Mouse (Mus musculus) liver, embryonic 11.5 days (tissue): ENCODE measurements around the gene Fam192a. TPM values are rescaled to one million over a fixed set of nuclear protein-coding genes. Genes with fewer than 3 reads are reported as not detected.

Source experiments
- ATAC-seq: fragments of 200-750 bp; cut with Nextera tagmentation; replicated peaks from 2 replicates; pipeline ENCODE4 v1.8.0; 2017; ENCODE audit warnings: moderate number of reproducible peaks, mild to moderate bottlenecking, moderate TSS enrichment, moderate library complexity; ENCODE audit not compliant: low FRiP score
- DNase-seq: peaks from one replicate; pipeline ENCODE4 v3.0.0-alpha.2; 2017; ENCODE audit warnings: low spot score
- H3K27ac ChIP-seq: fragments of 300-500 bp; sonication (generic); 2 replicates; pipeline ENCODE4 v1.5.1; 2014; ENCODE audit warnings: mild to moderate bottlenecking, low read depth, low read length, control low read depth
- H3K27me3 ChIP-seq: fragments of 300-500 bp; sonication (generic); replicated peaks from 2 replicates; pipeline ENCODE4 v1.6.1; 2014; ENCODE audit warnings: low read length, mixed read lengths; ENCODE audit not compliant: control insufficient read depth, insufficient read depth
- H3K36me3 ChIP-seq: fragments of 300-500 bp; sonication (generic); 2 replicates; pipeline ENCODE4 v1.6.1; 2014; ENCODE audit warnings: mild to moderate bottlenecking, low read length, moderate library complexity, mixed read lengths; ENCODE audit not compliant: control insufficient read depth, insufficient read depth
- H3K4me1 ChIP-seq: fragments of 300-500 bp; sonication (generic); replicated peaks from 2 replicates; pipeline ENCODE4 v1.6.1; 2014; ENCODE audit warnings: low read length, mixed read lengths; ENCODE audit not compliant: control insufficient read depth, insufficient read depth
- H3K4me2 ChIP-seq: fragments of 300-500 bp; sonication (generic); 2 replicates; pipeline ENCODE4 v1.6.1; 2014; ENCODE audit warnings: mild to moderate bottlenecking, control low read depth, moderate library complexity
- H3K4me3 ChIP-seq: fragments of 300-500 bp; sonication (generic); 2 replicates; pipeline ENCODE4 v1.5.1; 2014; ENCODE audit warnings: low read depth, low read length, control low read depth
- H3K9ac ChIP-seq: fragments of 300-500 bp; sonication (generic); 2 replicates; pipeline ENCODE4 v1.6.1; 2014; ENCODE audit warnings: low read depth, low read length, control low read depth
- H3K9me3 ChIP-seq: fragments of 300-500 bp; sonication (generic); 2 replicates; pipeline ENCODE4 v1.6.1; 2016; ENCODE audit warnings: low read length, inconsistent platforms, mixed read lengths; ENCODE audit not compliant: control insufficient read depth
- WGBS: fragments of 180-500 bp; shearing (Covaris S2); extraction: QIAGEN DNeasy Blood & Tissue Kit; methylation state at CpG from one replicate; pipeline ENCODE4 v1.1.7; 2014; 5-methylcytosine and 5-hydroxymethylcytosine counted together
- polyA plus RNA-seq: library from polyadenylated mRNA; unstranded; fragments of >200 nt; fragmentation: Nextera tagmentation; extraction: Ambion mirVana; gene quantifications from 2 replicates; pipeline ENCODE4 v1.2.1, GENCODE M21; 2014

The Fam192a gene
- polyA plus RNA-seq = 60.0 and 70.0 TPM in 2 replicates

DNA sequence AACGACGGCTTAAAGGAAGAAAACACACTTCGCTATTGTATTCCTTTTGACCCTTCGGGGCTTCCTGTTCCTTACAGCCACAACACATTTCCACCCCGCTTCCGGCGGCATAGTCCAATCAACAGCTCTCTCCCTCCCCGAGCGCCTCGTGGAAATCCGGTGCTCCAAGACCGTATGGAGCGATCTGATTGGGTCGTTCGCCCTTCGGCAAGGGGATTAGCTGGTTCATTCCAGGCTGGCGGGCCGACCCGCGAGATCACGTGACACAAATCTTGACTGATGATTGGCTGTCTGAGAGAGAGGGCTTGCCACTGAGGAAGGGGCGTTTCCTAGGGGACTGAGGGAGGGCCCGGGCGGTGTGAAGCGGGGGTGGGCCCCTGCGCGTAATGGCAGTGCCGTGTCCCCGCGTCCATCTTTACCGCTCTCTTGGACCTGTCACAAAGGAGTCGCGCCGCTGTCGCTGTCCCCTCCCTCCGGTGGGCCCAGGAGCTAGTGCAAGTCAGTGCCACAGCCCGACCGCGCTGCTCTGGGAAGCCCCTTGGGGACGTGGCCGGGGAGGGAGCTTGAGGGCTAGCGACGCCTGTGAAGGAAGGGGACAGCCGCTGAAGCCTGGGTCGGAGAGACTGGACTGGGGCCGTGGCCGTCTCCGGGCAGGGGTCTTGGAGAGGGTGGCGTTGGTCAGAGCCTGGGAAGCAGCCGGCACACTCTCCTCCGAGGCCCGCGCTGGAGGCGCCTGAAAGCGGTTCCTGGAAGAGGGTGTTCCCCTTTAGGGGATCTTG lies at the start of gene Fam192a, which contains the start of gene Rspry1:
Fam192a (minus strand) TSS at position 391 of the 779 bp plus-strand sequence.
Rspry1 (plus strand) TSS at position 331 of the 779 bp plus-strand sequence.
- peak within 1 kb of the TSS; percentile 92 for H3K4me2 ChIP-seq
- no peaks in the 10 kb centered on the region for H3K27me3 ChIP-seq
- ATAC-seq (peak; percentile 99), DNase-seq (peak; percentile 97)
- H3K27ac ChIP-seq = peak within 1 kb of the TSS; percentile 88
- 0 out of 2 replicates have a peak, but pooled peaks cover under 1% of the 10 kb centered on the region for H3K36me3 ChIP-seq
- peak within 1 kb of the TSS; percentile 98 for H3K9ac ChIP-seq
- H3K9me3 ChIP-seq = no peaks in the 10 kb centered on the region
- WGBS = under 1% methylated on average over 55 of the region's 55 CpGs
- H3K4me3 ChIP-seq = peak within 1 kb of the TSS; percentile 99
- peaks cover 12% of the 10 kb centered on the region for H3K4me1 ChIP-seq

DNA sequence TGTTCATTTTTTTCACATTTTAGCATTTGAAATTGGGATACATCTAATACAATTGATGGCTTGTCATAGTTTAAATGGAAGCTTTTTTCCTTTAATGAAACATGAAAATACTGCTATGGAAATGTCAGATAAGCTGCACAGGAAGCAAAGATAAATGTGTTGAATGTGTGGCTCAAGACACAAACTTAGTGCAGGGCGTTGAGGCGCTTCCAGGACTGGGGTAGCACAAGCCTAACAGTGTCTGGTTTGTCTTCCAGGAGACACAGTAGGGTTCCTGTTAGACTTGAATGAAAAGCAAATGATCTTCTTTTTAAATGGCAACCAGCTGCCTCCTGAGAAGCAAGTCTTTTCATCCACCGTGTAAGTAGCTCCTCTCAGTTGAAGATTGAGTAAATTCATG lies 47.7 kb upstream of the Fam192a start:
- no peaks in the 10 kb centered on the region for H3K9me3 ChIP-seq
- peaks cover 19% of the 10 kb centered on the region for H3K36me3 ChIP-seq
- no peak overlapping the region for H3K9ac ChIP-seq
- H3K27ac ChIP-seq = no peak overlapping the region
- WGBS = 56% methylated on average over 3 of the region's 3 CpGs
- H3K4me1 ChIP-seq = no peaks in the 10 kb centered on the region
- ATAC-seq = no peak
- H3K4me3 ChIP-seq = no peak overlapping the region
- H3K27me3 ChIP-seq = no peaks in the 10 kb centered on the region
- H3K4me2 ChIP-seq = no peak overlapping the region
- DNase-seq = no peak

DNA sequence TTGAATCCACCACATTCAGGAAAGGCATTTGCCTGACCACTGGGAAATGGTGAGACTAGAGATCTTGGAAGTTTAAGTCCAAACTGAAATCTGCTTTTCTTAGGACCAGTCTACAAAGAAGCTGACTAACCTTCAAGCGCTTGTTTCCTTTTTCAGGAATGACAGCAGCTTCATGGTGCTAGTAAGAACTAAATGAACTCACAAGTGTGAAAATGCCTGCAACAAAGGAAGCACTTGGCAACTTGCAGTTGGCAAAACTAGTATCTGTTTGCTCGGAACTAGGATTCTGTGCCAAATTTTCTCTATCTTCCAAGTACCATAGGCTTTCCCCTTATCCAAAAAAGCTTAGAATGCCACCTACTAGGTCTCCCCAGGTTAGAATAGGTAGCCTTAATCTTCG lies 44.4 kb upstream of the Fam192a start:
- DNase-seq = no peak
- Histone ChIP-seq H3K4me1 (no peaks in the 10 kb centered on the region), H3K27ac (no peak overlapping the region), H3K36me3 (peaks cover 17% of the 10 kb centered on the region), H3K9ac (no peak overlapping the region), H3K4me3 (no peak overlapping the region), H3K4me2 (no peak overlapping the region), H3K9me3 (no peaks in the 10 kb centered on the region), H3K27me3 (no peaks in the 10 kb centered on the region)
- 92% methylated on average over 3 of the region's 3 CpGs for WGBS
- no peak for ATAC-seq

GRCm38 (mm10) chr8:94645202-94645601 lies 43.4 kb upstream of the Fam192a start:
- Histone ChIP-seq H3K4me3 (no peak overlapping the region), H3K27me3 (no peaks in the 10 kb centered on the region), H3K4me2 (no peak overlapping the region), H3K27ac (no peak overlapping the region), H3K9me3 (no peaks in the 10 kb centered on the region), H3K9ac (no peak overlapping the region), H3K36me3 (peaks cover 23% of the 10 kb centered on the region), H3K4me1 (no peaks in the 10 kb centered on the region)
- ATAC-seq (no peak), DNase-seq (no peak)
- WGBS = 32% methylated on average over 1 of the region's 1 CpGs

DNA sequence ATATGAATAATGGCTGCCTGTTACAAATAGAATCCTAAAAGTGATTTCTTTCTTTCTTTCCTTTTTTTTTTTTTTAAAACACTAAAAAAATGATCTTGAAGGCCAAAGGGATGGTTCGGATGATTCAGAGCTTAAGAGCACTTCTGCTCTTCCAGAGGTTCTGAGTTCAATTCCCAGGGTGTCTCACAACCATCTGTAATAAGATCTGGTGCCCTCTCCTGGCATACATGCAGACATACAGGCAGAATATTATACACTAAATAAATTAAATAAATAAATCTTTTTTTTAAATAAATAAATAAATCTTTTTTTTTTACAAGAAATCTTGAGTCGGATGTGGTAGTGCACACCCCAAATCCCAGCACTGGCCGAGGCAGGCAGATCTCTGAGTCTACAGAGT lies 40.1 kb upstream of the Fam192a start:
- Histone ChIP-seq H3K4me1 (no peaks in the 10 kb centered on the region), H3K9ac (no peak overlapping the region), H3K27me3 (no peaks in the 10 kb centered on the region), H3K9me3 (no peaks in the 10 kb centered on the region), H3K4me3 (no peak overlapping the region), H3K27ac (no peak overlapping the region), H3K36me3 (peaks cover 24% of the 10 kb centered on the region), H3K4me2 (no peak overlapping the region)
- no peak for ATAC-seq
- no peak for DNase-seq
- 87% methylated on average over 3 of the region's 3 CpGs for WGBS

GRCm38 (mm10) chr8:94641183-94641582 lies 39.4 kb upstream of the Fam192a start:
- no peak overlapping the region for H3K4me2 ChIP-seq
- H3K27ac ChIP-seq = no peak overlapping the region
- H3K27me3 ChIP-seq = no peaks in the 10 kb centered on the region
- WGBS = 92% methylated on average over 2 of the region's 2 CpGs
- no peaks in the 10 kb centered on the region for H3K4me1 ChIP-seq
- DNase-seq = no peak
- peaks cover 17% of the 10 kb centered on the region for H3K36me3 ChIP-seq
- H3K9me3 ChIP-seq = no peaks in the 10 kb centered on the region
- no peak overlapping the region for H3K9ac ChIP-seq
- ATAC-seq = no peak
- no peak overlapping the region for H3K4me3 ChIP-seq

DNA sequence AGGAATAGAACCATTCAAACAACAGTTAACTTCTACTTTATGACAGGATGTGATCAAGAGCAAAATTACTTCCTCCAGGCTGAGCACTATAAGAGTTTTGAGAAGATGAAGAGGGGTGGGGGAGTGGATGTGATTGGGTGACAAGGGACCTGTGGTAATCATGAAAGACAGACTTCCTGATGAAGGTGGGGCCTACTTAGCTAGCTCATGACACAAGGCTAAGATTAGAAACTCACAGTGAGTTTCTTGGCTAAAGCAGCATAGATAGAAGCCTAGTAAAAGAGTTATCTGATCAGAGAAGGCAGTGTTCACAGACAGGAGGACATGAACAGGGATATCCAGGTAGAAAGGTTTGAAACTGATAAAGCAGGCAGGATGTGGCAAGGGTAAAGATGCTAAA lies 32.4 kb upstream of the Fam192a start:
- ATAC-seq (peak; percentile 96), DNase-seq (no peak)
- Histone ChIP-seq H3K36me3 (peaks cover 7% of the 10 kb centered on the region), H3K4me3 (no peak overlapping the region), H3K27ac (peak overlapping the region; percentile 73; the same call in 1 of the 2 replicates), H3K9ac (no peak overlapping the region), H3K9me3 (no peaks in the 10 kb centered on the region), H3K27me3 (no peaks in the 10 kb centered on the region), H3K4me1 (peaks cover 11% of the 10 kb centered on the region), H3K4me2 (peak overlapping the region; percentile 36)

DNA sequence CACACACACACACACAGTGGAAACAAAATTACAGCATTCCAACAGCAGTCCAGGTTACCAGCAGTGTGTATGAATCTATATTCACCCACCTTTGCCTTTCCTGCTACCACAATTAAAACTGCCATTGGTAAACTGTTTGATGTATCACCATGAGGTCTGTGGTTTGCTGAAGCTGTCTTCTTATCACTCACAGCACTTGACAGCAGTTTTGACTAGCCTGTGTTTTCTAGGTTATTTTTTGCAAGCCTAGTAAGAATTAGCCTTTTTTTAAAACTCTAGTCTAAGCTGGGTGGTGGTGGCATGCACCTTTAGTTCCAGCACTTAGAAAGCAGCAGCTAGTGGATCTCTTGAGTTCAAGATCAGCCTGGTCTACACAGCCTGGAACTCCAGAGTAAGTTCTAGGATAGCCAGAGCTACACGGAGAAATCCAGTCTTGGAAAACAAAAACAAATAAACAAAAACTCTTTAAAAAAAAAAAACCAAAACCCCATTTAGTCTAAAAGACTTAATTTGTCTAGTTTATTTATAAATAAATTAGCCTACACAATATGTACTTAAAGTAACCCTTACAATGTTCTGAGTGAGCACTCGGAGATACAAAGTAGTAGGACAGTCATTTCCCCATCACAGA lies 31.9 kb upstream of the Fam192a start:
- 56% methylated on average over 2 of the region's 2 CpGs for WGBS
- Histone ChIP-seq H3K4me1 (peaks cover 11% of the 10 kb centered on the region), H3K9me3 (no peaks in the 10 kb centered on the region), H3K36me3 (peaks cover 7% of the 10 kb centered on the region), H3K9ac (no peak overlapping the region), H3K4me2 (peak overlapping the region; percentile 36), H3K27me3 (no peaks in the 10 kb centered on the region), H3K4me3 (no peak overlapping the region), H3K27ac (peak overlapping the region; percentile 73)
- DNase-seq (no peak), ATAC-seq (peak; percentile 60)
